Mouse (Mus musculus): Measurements from ENCODE around the gene Hist1h1d.
"Not testable (repeated sequence)": the region's sequence is repeated elsewhere in the genome, so short reads cannot be mapped to it uniquely, and the experiment has no call there.

Hist1h1d gene

DNA sequence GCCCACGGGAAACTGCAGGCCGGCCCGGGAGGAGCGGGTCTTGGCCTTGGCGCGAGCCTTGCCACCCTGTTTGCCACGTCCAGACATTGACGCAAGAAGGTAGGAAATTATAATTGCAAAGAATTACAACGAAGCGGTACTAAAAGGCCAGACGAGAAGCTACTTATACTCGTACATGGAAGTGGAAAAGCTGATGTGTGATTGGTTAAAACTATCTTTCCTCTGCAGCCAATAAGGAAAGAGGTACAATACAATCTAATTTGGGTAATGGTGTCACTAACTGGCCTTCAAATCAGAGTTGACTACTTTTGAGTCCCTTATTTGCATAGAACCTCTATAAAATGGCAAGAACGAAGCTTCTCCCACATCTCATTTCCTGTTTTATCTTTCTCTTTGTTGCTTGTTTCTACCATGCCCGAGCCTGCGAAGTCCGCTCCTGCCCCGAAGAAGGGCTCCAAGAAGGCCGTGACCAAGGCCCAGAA lies 18.0 kb downstream of the Hist1h1d start, which contains the start of the genes Hist1h2ae and Hist1h2bg:
Gene Hist1h2ae, minus strand, starts transcription at position 199 of the 482 bp plus-strand sequence.
Gene Hist1h2bg, plus strand, starts transcription at position 375 of the 482 bp plus-strand sequence.
- in situ Hi-C loops (cut with MseI, MboI): no loop called here

DNA sequence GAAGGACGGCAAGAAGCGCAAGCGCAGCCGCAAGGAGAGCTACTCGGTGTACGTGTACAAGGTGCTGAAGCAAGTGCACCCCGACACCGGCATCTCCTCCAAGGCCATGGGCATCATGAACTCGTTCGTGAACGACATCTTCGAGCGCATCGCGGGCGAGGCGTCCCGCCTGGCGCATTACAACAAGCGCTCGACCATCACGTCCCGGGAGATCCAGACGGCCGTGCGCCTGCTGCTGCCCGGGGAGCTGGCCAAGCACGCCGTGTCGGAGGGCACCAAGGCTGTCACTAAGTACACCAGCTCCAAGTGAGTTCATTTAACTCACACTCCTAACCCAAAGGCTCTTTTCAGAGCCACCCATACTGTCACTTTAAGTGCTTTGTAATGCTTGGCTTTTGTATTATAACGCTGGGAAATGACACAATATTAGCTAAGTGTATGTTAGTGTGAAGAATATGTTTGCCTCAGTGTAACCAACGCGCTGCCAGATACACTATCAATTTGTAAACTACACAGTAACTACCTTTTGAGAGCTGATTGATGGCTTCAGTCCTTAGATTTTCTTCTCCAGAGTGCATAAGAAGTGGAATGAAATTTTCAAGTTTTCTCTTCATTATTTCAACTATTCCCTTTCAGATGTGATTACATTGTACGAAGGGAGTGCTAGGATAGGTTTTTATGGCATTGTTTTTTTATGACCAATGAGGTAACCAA lies 18.6 kb downstream of the Hist1h1d start:
- in situ Hi-C loops (cut with MseI, MboI): not testable (repeated sequence)

DNA sequence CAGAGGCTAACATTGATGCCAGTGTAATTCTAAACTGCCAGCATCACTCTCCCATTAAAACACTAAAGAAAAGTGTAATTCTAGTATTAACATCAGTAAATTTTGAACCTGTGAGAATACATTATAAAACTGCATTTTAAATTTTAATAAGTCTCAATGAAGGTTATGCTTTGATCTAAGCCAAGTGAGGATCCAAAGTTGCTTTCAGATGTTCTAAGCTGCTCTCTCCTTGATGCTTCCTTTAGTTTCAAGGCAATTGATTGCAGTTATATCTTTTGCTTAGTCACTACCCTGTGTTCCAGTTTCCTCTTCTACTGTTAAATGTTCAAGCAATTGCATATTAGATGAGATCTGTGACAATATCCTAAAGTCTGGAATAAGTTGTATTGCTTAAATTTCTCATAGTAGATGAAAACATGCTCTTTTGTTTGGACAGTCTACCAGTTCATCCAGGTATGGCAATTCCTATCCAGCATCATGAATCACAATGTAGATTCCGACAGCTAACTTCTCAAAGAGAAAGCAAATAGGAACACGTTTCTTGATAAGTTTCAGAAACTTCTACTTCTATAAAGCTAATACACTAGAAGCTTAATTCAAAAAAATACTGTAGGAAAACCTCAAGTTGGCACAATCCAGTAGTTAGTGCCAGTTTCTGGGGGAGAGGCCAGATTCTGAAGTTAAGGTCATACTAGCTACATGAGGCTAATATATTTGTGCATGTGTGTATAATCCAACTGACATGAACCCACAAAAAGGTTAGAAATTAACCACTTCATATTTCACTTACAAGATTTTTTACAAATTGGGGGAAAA lies 19.4 kb downstream of the Hist1h1d start:
- in situ Hi-C loops (cut with MseI, MboI): no loop called here

DNA sequence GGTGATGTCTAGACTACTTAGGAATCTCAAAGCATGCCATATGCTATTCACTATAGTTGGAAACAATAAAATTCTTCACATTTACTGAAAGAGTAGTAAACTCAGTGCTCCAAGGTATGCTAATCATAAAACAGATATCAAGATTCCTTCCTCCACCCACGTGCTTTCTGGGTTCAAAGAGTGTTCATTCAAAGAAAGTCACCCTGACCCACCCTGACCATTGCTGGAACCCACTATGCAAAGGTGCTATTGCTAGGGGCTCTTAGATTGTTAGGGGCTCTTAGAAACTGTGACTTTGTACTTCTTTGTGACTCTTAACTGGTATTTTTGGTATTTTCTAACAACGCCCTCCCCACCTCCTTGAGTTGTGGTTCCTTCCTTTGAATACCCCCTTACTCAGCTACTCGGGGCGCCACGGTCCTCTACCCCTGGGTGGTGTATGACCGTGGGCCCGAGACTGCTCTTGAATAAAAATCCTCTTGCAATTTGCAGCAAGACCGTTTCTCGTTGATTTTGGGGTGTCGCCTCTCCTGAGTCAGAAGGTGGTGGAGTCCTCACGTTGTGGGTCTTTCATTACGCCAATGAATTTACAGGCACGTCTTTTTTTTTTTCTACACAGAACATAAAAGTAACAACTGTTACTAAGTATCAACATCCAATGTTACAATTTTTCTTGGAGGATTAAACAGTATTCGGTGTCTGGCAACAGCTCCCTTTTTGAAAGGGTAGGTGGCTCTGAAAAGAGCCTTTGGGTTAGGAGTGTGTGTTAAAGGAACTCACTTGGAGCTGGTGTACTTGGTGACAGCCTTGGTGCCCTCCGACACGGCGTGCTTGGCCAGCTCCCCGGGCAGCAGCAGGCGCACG lies 20.2 kb downstream of the Hist1h1d start:
- in situ Hi-C loops (cut with MseI, MboI): not testable (repeated sequence)

DNA sequence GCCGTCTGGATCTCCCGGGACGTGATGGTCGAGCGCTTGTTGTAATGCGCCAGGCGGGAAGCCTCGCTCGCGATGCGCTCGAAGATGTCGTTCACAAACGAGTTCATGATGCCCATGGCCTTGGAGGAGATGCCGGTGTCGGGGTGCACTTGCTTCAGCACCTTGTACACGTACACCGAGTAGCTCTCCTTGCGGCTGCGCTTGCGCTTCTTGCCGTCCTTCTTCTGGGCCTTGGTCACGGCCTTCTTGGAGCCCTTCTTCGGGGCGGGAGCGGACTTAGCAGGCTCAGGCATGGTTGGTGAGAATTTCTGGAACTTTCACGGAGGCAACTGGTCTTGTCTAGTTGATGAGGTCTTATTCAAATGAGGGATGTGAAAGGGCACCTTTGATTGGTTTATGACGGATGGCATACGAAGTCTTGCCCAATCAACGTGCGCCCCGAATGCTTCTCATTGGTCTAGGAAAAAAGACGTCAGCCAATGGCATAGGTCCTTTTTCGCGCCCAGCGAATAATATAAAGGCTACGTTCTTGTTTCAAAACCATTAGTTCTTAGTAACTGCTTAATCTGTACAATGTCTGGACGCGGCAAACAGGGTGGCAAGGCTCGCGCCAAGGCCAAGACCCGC lies 20.9 kb downstream of the Hist1h1d start, which contains the start of the genes Hist1h2bf and Hist1h2ad:
Gene Hist1h2bf, minus strand, starts transcription at position 299 of the 627 bp plus-strand sequence.
Gene Hist1h2ad, plus strand, starts transcription at position 484 of the 627 bp plus-strand sequence.
- in situ Hi-C loops (cut with MseI, MboI): not testable (repeated sequence)

DNA sequence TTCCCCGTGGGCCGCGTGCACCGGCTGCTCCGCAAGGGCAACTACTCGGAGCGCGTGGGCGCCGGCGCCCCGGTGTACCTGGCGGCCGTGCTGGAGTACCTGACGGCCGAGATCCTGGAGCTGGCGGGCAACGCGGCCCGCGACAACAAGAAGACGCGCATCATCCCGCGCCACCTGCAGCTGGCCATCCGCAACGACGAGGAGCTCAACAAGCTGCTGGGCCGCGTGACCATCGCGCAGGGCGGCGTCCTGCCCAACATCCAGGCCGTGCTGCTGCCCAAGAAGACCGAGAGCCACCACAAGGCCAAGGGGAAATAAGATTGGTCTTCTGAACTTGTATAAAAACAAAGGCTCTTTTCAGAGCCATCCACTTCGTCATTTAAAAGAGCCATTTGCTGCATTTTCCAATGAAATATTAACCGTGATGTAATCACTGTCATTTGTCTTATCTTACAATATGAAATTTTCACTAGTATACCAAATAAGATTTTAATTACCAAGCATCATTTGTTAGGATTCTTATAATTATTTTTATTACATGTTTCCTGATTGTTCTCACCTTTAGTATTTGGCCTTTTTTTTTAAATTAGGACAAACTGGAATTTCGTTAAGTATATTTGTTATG lies 21.6 kb downstream of the Hist1h1d start:
- in situ Hi-C loops (cut with MseI, MboI): not testable (repeated sequence)

DNA sequence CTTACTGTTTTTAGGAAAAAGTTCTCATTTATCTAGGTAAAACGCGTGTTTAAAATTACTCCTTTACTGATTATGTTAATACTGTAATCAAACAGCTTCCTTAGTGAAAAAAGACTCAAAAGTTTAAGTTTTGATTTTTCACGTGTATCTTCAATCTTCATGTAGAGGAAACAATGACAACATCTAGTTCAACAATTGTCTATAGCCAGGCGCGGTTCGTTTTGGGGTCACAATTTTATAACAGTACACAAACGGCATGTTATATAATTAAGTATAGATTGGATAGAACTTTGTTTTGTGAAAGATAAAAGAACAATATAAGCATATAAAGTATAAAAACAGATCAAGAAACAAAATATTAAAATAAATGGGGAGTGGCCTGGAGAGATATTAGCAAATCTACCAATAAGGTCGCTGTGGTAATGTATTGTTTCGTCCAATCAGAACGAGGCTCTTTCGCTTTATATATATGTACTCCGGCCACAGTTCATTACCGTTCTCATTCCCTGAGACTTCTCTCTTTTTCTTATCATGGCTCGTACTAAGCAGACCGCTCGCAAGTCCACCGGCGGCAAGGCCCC lies 22.3 kb downstream of the Hist1h1d start, which contains the start of gene Hist1h3d:
Gene Hist1h3d, plus strand, starts transcription at position 493 of the 581 bp plus-strand sequence.
- in situ Hi-C loops (cut with MseI, MboI): no loop called here

DNA sequence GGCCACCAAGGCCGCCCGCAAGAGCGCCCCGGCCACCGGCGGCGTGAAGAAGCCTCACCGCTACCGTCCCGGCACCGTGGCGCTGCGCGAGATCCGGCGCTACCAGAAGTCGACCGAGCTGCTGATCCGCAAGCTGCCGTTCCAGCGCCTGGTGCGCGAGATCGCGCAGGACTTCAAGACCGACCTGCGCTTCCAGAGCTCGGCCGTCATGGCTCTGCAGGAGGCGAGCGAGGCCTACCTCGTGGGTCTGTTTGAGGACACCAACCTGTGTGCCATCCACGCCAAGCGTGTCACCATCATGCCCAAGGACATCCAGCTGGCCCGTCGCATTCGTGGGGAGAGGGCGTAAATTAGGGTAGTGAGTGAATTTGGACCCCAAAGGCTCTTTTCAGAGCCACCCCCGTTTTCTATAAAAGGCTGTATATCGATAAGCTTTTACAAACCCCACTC lies 22.8 kb downstream of the Hist1h1d start:
- in situ Hi-C loops (cut with MseI, MboI): not testable (repeated sequence)

DNA sequence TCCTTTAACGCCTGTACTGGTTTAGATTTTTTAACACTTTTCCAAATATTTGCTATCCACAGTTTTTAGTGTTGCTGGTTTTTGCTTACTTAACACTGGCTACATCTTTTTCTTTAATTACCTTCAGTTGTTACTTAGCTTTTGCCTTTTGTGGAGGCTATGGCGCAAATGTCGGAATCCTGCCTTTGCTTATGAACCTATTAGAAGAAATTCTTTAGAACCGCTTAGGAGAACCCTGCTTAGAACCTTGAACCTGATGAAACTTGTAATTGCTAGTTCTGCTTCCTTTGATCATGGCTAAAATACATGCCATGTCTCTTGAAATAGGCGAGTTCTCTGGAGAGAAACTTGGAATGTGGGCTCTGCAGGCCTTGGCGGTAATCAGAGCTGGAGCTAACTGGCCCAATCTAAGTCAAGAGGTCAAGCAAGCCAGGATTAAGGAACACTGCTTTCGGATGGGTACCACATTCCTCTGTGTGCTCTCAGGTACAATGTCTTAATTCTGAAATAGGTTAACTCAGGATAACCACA lies 23.4 kb downstream of the Hist1h1d start:
- in situ Hi-C loops (cut with MseI, MboI): no loop called here

DNA sequence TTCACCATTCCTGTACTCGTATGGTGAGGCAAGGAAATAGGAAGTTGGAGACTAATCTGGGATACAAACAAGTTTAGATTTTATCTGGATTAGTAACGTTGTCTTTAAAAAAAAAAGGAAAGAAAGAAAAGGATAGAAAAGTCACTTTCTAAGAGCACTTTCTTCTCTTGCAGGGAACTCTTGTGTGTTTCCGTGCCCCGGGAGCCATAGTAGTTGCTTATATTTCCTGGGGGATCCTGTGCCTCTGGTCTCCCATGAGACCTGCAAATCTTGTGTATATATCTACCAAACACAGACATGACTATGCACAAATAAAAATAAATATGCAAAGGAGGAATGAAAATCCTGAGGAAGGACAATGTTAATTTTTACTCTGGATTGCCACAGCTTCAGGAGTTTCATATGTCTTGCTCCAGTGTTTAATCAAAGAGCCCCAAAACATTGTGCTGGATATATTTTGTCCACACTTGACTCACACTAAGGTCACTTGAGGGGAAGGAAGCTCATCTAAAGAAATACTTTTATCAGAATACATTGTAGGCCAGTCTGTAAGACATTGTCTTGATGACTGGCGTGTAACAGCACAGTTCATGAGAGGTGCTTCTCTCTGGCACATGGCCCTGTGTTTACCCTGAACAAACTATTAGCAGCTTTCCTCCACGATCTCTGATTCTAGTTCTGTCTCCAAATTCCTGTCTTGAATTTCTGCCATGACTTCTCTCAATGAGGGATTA lies 24.0 kb downstream of the Hist1h1d start:
- in situ Hi-C loops (cut with MseI, MboI): no loop called here

DNA sequence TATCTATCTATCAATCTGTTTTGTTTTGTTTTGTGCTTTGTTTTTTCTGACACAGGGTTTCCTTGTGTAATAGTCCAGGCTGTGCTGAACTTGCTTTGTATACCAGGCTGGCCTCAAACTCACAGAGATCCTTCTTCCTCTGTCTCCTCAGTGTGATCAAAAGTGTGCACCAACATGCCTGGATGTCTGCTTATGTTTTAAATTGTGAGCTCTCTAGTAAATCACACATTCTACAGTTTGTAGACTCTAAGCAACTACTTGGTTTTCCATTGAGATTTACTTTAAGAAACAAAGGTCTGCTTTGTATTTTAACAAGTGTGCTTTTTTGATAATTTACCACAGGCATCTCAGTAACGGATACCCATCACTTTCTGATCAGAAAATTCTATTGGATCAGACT lies 24.8 kb downstream of the Hist1h1d start:
- in situ Hi-C loops (cut with MseI, MboI): no loop called here

DNA sequence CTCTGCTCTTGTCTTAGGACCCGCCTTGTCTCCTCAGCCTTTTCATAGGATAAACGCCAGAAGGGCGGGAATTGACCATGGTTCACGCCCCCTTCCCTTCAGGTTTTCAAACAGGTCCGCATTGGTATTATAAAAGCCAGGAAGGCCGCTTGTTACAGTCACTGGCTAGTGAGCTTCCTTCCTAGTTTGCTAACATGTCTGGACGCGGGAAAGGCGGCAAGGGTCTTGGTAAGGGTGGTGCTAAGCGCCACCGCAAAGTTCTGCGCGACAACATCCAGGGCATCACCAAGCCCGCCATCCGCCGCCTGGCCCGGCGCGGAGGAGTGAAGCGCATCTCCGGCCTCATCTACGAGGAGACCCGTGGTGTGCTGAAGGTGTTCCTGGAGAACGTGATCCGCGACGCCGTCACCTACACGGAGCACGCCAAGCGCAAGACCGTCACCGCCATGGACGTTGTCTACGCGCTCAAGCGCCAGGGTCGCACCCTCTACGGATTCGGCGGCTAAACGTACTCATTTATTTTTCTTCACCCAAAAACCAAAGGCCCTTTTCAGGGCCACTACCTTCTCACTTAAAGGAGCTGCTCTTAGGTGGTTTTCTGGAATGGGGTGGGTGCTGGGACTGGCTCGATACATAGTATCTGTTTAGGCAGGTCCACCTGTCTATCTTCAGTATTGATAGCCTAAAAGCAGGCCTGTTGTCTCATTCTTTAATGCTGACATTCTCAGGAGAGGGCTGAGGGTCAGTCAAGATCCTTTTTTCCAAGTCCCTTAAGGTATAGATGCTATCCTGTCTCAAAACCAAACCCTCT lies 28.6 kb downstream of the Hist1h1d start, which contains the start of gene Hist1h4d:
Gene Hist1h4d, plus strand, starts transcription at position 191 of the 811 bp plus-strand sequence.
- in situ Hi-C loops (cut with MseI, MboI): no loop called here

DNA sequence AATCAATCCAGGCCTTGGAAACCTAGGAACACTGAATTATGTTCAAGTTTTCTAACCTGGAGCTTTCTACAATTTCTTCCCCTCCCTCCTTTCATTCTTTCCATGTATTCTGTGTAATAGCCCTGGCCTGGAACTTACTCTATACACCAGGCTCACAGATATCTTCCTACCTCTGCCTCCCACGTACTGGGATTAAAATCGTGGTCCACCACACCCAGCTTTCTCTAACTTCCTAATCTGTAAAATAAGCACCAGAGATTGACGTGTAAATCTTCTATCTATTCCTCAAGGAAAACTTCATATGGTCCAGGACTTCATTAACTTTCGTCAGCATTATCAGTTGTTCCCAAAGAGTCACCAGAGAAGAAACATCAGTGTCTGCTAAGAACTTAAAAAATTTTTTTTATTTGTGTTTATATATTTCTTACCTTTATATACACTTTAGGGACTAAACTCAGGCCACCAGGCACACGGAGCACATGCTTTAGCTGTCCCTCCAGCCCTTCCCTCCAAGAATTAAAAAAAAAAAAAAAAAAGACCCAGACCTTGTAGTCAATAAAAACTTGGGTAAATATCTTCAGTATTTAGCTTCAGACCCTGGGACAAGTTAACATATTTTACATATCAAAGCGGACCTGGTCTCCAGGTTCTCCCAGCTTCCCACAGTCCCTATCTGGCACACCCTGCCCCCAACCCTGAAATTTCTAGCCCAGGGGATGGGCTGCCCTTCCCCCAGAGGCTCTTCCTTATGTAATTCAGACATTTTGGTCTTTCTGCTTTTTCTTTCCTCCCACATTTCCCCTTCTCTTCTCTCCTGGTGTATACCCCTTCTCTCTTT lies 29.4 kb downstream of the Hist1h1d start:
- in situ Hi-C loops (cut with MseI, MboI): no loop called here

DNA sequence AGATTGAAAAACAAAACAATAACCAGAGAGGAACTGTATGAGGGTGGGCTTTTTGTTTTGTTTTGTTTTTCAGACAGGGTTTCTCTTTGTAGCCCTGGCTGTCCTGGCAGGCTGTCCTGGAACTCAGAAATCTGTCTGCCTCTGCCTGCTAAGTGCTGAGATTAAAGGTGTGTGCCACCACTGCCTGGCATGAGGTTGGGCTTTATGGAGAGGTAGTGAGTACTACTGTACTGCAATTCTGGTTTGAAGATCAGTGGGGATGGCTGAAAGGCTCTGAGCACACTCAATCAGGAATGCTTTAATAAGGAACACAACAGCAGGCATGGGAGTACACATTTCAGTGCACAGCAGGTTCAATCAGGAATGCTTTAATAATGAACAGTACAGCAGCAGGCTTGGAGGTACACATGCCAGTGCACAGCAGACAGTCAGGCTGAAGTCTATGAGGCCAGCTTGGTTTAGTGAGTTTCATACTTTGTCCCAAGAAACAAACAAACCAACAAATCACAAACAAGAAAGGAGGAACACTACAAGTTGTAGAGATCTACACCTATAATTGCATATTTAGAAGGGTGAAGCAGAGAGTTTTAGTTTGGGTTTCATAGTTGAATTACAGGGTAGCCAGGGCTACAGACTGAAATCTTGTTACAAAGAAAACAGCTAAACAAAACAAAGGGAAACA lies 30.5 kb downstream of the Hist1h1d start:
- in situ Hi-C loops (cut with MseI, MboI): no loop called here

DNA sequence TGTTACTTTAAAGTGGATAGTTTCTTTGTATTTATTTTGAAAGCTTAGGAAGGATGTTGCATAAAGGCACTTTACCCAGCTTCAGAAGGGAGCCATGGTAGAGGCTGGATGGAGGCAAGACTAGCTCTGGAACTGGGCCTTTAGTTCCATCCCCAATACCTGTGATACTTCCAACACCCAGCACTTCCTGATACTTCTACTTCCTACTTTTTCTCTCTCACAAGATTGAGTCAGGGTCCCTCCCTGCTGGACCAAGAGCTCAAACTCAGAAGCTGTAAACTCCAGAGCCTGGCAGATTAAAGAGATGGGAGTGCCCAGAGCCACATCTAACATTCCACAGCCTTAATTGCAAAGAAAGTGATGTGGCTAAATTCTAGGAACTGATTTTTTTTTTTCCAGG lies 31.3 kb downstream of the Hist1h1d start:
- in situ Hi-C loops (cut with MseI, MboI): no loop called here

DNA sequence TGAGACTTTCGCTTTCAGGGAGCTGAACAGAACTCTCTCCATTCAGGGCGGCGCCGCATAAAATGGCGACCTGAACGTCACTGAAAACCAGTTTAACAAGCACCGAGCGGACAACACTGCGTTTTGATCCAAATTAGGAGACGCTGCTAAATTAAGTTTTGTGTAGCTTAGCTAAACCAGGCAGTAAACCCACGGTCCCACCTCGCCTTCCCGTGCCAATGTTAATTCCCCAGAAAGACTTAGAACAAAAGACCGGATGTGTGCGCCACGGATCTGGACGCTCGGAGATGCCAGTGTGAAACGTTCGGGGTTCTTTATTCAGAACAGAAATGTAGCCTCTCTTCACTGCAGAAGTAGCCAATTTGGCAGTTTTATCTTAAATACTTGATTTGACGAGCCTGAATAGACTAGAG lies 32.0 kb downstream of the Hist1h1d start:
- in situ Hi-C loops (cut with MseI, MboI): no loop called here
